Mouse (Mus musculus) spleen, postnatal 14 days (tissue): ENCODE measurements around the gene Gnl2.

Experiments
- DNase-seq, 2 experiments: peaks; one replicate each; pipeline ENCODE4 v3.0.0; 2021 to 2022; ENCODE audit warnings: low spot score in 2 of 2

The Gnl2 gene

DNA sequence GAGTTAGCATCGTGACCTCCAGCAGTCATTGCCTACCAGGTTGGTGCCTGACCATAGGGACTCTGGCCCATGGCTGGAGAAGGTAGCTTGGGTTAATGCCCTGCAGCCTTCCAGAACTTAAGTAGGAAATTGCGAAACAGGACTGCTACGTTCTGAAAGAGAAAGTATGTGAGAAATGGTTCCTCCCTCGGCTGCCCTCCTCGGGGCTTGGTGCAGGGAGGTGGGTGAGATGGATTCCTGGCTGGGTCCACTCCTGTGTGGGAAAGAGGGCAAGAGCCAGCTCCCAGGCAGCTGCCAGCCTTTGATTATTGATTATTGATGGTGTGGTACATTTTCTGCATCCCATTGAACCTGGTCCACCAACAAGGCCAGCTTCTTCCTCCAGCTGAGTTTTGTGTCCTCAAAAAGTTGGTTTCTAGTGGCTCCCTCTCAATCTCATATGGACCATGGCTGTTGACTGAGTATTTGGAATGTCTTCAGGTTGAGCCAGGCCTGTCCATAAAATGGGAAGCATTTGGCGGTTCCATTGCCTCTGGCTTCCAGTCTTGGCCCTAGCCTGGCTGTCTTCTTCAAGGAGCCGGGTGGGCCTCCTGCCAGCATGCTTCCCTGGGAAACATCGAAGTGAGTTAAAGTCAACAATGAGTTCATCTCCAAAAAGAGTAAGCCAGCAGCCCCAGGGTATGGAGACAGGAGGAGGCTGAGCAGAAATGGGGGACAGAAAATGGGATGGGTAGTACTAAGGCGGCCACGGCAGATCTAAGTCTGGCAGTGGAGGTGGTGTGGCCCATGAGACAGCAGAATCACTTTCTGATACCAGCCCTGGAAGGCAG lies at the start of gene Gnl2:
TSS of gene Gnl2 (plus strand) at position 780 of the 830 bp plus-strand sequence.
- no peak for DNase-seq

- no peak for DNase-seq
Observed at GRCm38 (mm10) chr4:124968711-124969110, 47.7 kb upstream of the Gnl2 start.

DNA sequence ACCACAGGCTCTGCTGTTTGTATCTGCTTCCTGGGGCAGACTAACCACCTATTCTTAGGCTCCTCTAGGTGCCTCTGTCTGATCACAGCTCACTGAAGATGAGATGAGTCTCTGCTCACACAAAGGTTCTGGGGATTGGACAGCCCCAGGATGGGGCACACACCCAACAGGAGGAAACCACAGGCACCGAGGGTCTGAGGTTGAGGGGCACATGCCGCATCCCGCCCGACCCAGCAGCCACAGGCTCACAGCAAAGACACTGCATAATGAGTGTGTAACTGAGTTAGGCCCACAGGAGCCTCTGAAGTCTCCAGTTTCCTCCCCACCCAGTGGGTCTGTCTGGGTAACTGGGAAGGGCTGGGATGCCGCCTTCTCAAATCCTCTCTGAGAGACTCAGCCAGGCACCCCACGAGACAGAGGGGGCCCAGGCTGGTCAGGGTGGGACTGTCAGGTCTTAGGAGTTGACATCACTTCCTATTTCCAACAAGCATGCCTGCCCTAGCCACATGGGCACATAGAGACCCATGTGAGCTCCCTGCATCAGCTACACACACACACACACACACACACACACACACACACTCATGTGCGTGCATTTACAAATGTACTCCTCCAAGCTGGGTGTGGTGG lies 47.1 kb upstream of the Gnl2 start:
- no peak for DNase-seq

GRCm38 (mm10) chr4:124970194-124970593 lies 46.2 kb upstream of the Gnl2 start:
- no peak for DNase-seq

GRCm38 (mm10) chr4:124970677-124971076 lies 45.7 kb upstream of the Gnl2 start:
- no peak for DNase-seq

- no peak for DNase-seq
Observed at GRCm38 (mm10) chr4:124971094-124971493, 45.3 kb upstream of the Gnl2 start.

DNA sequence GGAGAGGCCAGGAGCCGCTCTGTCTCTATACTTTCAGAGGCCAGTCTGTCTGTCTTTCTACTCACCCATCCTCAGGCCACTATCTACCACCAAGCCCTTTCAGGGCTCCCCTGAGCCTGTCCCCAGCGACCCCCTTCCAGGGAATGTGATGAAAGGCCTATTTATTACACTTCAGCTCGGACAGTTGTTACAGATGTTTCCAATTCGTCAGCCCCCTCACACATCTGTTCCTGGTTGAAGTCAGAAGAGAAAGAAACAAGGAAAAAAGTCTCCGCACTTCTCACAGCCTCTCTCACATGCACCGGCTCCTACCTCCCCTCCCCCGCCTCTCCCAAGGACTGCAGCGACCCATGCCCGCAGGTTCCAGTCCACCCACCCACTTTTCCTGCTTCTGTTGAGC lies 44.1 kb upstream of the Gnl2 start:
- no peak for DNase-seq

DNA sequence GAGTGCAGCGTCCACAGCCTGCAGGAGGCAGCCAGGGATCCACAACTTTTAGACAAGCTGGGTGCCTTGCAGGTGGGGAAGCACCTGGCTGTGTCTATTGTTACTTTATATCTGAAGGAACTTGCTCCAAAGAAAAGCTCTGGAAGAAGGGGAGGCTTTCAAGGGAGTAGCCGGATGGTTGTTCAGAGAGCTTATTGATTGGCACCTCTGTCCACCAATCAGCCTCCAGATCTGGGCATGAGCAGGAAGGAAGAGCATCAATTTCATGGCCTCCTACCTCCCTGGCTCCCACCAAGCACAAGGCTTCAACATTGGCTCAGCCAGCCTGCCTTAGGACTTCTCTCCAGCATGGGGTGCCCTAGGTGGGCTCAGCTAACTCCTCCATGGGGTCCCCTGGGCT lies 43.1 kb upstream of the Gnl2 start:
- DNase-seq, result no peak

GRCm38 (mm10) chr4:124978201-124978600 lies 38.2 kb upstream of the Gnl2 start:
- DNase-seq, result no peak

DNA sequence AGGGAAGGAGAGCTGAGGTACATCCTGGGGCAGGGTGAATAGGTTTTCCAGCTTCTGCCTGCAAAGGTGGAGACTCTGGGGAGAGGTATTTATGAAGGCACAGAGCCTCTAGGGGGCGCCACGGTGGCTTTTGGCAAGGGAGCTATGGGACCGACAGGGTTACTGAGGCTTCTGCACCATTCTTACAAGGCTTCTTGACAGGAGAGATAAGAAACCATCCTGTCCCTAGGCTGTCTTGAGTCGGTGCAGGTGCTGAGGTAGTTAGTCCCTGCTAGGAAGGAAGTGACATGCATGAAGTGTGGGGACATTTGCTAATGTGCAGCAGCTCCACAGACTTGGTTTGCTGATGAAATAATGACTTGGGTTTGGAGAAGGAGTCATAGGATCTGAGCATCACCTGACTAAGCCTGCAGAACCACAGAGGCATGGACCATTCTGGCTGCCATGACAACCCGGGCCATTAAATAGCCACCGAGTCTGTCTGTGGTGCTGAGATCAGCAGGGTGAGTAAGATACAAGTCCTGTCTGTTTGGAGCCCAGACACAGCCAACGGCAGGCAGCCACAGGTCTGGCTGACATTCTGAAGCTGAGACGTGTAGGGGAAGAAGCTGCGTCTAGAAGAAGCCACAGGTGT lies 32.4 kb upstream of the Gnl2 start:
- DNase-seq, result no peak

DNA sequence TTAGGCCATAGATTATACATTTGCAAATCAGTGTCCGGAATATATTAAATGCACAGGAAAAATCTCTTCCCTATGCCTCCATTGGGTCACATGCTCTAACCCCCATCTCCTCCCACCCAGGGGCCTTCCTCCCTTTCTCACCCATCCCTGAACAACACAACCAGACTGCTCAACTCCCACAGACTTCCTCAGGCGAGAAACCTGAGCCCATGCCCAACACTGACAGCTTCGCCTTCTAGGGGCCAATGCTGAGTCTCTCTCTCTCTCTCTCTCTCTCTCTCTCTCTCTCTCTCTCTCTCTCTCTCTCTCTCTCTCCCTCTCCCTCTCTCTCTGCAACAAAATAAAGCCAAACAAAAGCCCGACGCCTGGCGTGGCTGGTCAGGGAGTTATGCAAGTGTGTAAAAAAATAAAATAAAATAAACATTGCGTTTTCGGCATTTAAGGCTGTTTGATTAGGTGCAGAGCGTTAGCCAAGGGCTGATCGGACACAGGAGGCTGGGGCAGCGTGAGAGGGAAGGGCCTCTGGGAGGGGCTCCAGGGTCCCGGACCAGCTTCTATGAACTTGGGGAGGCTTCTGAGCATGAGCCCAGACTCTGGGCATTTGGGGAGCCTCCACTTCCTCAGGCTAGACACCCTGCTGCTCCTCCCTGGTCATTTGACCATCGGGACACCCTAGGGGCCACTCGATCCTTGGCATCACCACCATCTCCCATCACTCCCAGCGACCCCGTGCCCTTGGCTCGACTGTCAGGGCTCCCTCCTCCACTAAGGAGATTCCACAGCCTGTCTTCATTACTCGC lies 31.3 kb upstream of the Gnl2 start:
- DNase-seq, result no peak

DNA sequence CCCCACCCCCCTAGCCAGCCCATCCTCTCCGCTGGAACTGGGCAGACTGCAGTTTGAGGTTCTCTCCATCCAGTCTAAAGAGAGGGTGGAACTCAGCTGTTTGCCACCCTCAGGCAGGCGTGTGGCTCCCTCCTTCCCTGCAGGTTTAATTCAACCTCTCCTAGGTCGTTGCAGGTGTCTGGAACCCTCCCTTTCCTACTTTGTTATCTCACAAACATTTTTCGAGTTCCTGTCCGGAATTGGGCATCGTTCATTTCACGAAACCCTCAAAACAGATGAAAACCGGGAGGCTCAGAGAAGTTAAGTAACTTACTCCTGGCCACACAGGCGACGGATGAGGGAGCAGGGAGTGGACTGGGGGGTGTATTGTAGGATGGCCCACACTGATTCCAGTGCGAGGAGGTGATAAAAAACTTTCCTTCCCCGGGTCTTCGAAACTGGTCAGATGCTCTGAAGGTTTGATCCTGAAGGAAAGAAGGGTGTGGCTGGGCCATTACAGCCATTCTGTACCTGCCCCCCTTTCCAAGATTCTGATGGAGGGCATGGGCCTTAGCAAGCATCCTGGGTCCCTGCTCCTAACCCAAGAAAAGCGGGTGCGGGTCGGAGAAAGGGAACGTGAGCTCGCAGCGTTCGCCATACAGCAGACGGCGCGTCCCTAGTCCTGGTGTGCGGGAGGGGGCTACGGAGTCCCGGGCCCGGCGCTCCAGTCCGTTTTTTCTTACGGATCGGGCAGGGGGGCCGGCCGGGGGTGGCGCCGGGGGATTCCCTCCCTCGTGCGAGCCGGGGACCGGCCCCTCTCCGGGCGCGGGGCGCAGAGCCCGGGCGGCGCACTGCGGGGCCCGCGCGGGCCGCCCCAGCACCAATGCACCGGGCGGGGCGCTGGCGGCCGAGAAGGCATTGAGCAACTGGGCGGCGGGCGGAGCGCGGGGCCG lies 30.4 kb upstream of the Gnl2 start, which contains the start of gene Rspo1:
TSS of gene Rspo1 (plus strand) at position 760 of the 932 bp plus-strand sequence.
- no peak for DNase-seq

DNA sequence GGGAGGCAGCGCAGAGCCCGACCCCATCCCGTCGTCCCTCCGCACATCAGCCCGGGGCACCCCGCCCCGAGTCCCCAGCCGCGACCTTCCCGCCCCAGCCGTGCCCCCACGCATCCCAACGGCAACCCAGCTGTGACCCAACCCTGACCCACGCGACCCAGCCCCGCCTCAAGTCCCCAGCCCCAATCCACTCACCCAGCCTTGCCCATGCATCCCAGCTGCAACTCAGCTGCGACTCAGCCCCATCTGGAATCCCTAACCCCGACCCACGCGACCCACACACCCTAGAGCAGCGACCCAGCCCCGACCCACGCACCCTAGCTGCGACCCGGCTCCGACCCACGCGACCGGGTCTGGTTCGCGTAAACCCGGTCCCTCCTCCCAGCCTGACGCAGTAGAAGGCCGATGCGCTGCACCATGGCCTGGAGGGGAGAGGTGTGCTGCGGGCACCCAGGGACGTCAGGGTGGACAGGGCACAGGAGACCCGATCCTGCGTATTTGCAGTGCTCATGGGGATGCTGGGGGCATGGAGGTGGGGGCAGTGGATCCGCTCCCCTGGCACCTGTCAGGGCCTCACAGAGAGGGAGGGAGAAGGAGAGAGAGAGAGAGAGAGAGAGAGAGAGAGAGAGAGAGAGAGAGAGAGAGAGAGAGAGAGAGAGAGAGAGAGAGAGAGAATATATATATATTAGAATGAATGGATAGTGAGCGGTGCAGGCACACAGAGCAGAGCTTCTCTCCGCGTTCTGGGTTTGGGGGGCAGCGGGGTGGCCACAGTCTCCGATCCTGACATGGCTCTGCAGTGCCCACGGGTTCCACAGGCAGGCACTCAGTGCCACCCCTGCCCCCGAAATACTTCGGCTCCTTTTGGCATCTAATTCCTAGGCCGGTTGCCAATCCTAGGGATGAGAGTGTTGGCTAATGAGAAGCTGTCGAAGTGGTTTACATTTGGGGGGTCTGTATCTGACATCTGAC lies 29.4 kb upstream of the Gnl2 start:
- DNase-seq, result no peak

- DNase-seq, result no peak
Observed at GRCm38 (mm10) chr4:124987711-124988097, 28.7 kb upstream of the Gnl2 start.

- no peak for DNase-seq
Observed at GRCm38 (mm10) chr4:124988382-124988781, 28.0 kb upstream of the Gnl2 start.

- no peak for DNase-seq
Observed at GRCm38 (mm10) chr4:124989787-124990253, 26.6 kb upstream of the Gnl2 start.

DNA sequence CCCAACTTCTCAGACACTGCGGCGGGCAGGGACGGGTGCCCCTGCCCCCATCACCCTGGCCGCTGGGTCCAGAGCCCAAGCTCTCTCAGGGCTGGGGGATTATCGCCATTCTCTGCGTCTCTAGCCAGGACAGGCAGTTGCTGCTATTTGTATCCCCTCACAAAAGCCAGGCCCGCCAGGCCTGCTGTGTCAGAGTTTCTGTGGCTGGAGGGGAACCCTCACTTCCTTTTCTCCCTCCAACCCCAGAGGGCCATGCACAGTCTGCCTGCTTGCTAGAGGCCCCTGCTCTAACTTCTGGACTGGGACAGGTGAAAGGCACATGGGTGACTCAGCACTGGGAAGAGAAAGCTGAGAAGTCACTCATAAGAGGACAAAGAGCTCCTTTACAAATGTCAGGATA lies 26.1 kb upstream of the Gnl2 start:
- no peak for DNase-seq

- DNase-seq, result no peak
Observed at GRCm38 (mm10) chr4:124997479-124998147, 18.8 kb upstream of the Gnl2 start.

DNA sequence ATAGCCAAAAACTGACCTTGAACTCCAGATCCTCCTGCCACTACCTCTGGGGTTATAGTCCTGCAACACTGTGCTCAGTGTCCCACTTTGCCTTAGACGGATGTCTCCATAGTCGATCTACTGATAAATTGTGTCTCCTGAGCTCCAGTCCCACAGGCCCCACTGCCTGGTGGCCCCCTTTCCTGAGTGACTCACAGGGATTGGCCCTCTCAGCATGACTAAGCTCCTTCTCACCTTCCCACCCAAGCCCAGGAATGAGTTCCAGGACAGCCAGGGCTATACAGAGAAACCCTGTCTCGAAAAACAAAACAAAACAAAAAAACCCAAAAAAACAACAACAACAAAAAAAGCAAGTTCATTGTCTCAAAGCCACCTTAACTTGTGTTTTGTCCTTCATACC lies 16.8 kb upstream of the Gnl2 start:
- DNase-seq, result no peak
